Mouse (Mus musculus) limb, embryonic 11.5 days (tissue): ENCODE measurements around the gene Nxn. TPM values are rescaled to one million over a fixed set of nuclear protein-coding genes. Genes with fewer than 3 reads are reported as not detected.
A peak's percentile ranks its signal among the peaks of the same experiment; 100 is the strongest.

Experiments used
- ATAC-seq: fragments of 200-750 bp; cut with Nextera tagmentation; 2 replicates; pipeline ENCODE4 v1.8.0; 2017; ENCODE audit warnings: low read depth; ENCODE audit not compliant: insufficient number of reproducible peaks, low FRiP score, low TSS enrichment
- DNase-seq: peaks from one replicate; pipeline ENCODE4 v3.0.0-alpha.2; 2015; ENCODE audit warnings: low spot score
- H3K27ac ChIP-seq: fragments of 300-500 bp; sonication (generic); replicated peaks from 2 replicates; pipeline ENCODE4 v1.5.1; 2014; ENCODE audit warnings: low read depth, mild to moderate bottlenecking, low read length
- H3K27me3 ChIP-seq: fragments of 300-500 bp; sonication (generic); 2 replicates; pipeline ENCODE4 v1.6.1; 2014; ENCODE audit warnings: mild to moderate bottlenecking, low read length, mixed read lengths; ENCODE audit not compliant: control insufficient read depth, insufficient read depth
- H3K36me3 ChIP-seq: fragments of 300-500 bp; sonication (generic); 2 replicates; pipeline ENCODE4 v1.6.1; 2014; ENCODE audit warnings: mild to moderate bottlenecking, low read length, moderate library complexity, mixed read lengths; ENCODE audit not compliant: control insufficient read depth, insufficient read depth
- H3K4me1 ChIP-seq: fragments of 300-500 bp; sonication (generic); 2 replicates; pipeline ENCODE4 v1.6.1; 2014; ENCODE audit warnings: low read length, mixed read lengths; ENCODE audit not compliant: control insufficient read depth, insufficient read depth
- H3K4me2 ChIP-seq: fragments of 300-500 bp; sonication (generic); 2 replicates; pipeline ENCODE4 v1.6.1; 2014; ENCODE audit warnings: low read depth, mild to moderate bottlenecking, moderate library complexity; ENCODE audit not compliant: severe bottlenecking
- H3K4me3 ChIP-seq: fragments of 300-500 bp; sonication (generic); 2 replicates; pipeline ENCODE4 v1.5.1; 2014; ENCODE audit warnings: low read depth, low read length
- H3K9ac ChIP-seq: fragments of 300-500 bp; sonication (generic); 2 replicates; pipeline ENCODE4 v1.6.1; 2014; ENCODE audit warnings: mild to moderate bottlenecking, low read length
- H3K9me3 ChIP-seq: fragments of 300-500 bp; sonication (generic); 2 replicates; pipeline ENCODE4 v1.6.1; 2016; ENCODE audit warnings: low read length; ENCODE audit not compliant: control insufficient read depth
- WGBS: fragments of 180-500 bp; shearing (Covaris S2); extraction: QIAGEN DNeasy Blood & Tissue Kit; methylation state at CpG from one replicate; pipeline ENCODE4 v1.1.7; 2014; 5-methylcytosine and 5-hydroxymethylcytosine counted together
- polyA plus RNA-seq: library from polyadenylated mRNA; unstranded; fragments of >200 nt; fragmentation: Nextera tagmentation; extraction: Ambion mirVana; gene quantifications from 2 replicates; pipeline ENCODE4 v1.2.1, GENCODE M21; 2014

Nxn gene
- polyA plus RNA-seq, 1 experiment from 2014 or later: 45.7 TPM

GRCm38 (mm10) chr11:76309868-76310267, 89.1 kb downstream of the Nxn start:
- H3K4me1 ChIP-seq: peaks cover 68% of the 10 kb centered on the region
- 0 out of 2 replicates have a peak, but pooled peaks have one; percentile 33 for ATAC-seq
- 9% methylated on average over 5 of the region's 5 CpGs for WGBS

GRCm38 (mm10) chr11:76309072-76309471, 89.9 kb downstream of the Nxn start:
- WGBS: 8% methylated on average over 6 of the region's 6 CpGs

More at GRCm38 (mm10) chr11:76309868-76310267, 89.1 kb downstream of the Nxn start:
- DNase-seq: peak; percentile 66
- H3K27ac ChIP-seq: peak overlapping the region; percentile 78
- H3K27me3 ChIP-seq: no peaks in the 10 kb centered on the region
- peak overlapping the region; percentile 13; the same call in 1 of the 2 replicates for H3K9ac ChIP-seq
- no peak overlapping the region for H3K4me3 ChIP-seq
- H3K36me3 ChIP-seq: no peaks in the 10 kb centered on the region
- peak overlapping the region; percentile 5; the same call in 1 of the 2 replicates for H3K4me2 ChIP-seq
- no peaks in the 10 kb centered on the region for H3K9me3 ChIP-seq

GRCm38 (mm10) chr11:76306769-76307168, 92.2 kb downstream of the Nxn start:
- Histone ChIP-seq H3K4me3 (no peak overlapping the region), H3K27ac (no peak overlapping the region), H3K27me3 (no peaks in the 10 kb centered on the region), H3K9ac (no peak overlapping the region), H3K9me3 (no peaks in the 10 kb centered on the region), H3K4me1 (peaks cover 60% of the 10 kb centered on the region), H3K4me2 (no peak overlapping the region), H3K36me3 (no peaks in the 10 kb centered on the region)
- DNase-seq: no peak
- 45% methylated on average over 4 of the region's 4 CpGs for WGBS
- no peak for ATAC-seq

More at GRCm38 (mm10) chr11:76309072-76309471, 89.9 kb downstream of the Nxn start:
- Histone ChIP-seq H3K27me3 (no peaks in the 10 kb centered on the region), H3K9me3 (no peaks in the 10 kb centered on the region), H3K4me3 (no peak overlapping the region), H3K36me3 (no peaks in the 10 kb centered on the region), H3K27ac (peak overlapping the region; percentile 78), H3K9ac (no peak overlapping the region), H3K4me1 (peaks cover 68% of the 10 kb centered on the region), H3K4me2 (no peak overlapping the region)
- no peak for ATAC-seq
- DNase-seq: no peak

GRCm38 (mm10) chr11:76305571-76305970, 93.4 kb downstream of the Nxn start:
- WGBS: 44% methylated on average over 4 of the region's 4 CpGs
- H3K27me3 ChIP-seq: no peaks in the 10 kb centered on the region
- no peaks in the 10 kb centered on the region for H3K36me3 ChIP-seq
- ATAC-seq (no peak), DNase-seq (no peak)
- peaks cover 49% of the 10 kb centered on the region for H3K4me1 ChIP-seq
- no peaks in the 10 kb centered on the region for H3K9me3 ChIP-seq
- H3K4me3 ChIP-seq: no peak overlapping the region
- H3K9ac ChIP-seq: no peak overlapping the region
- no peak overlapping the region for H3K4me2 ChIP-seq
- H3K27ac ChIP-seq: no peak overlapping the region

- DNase-seq (no peak), ATAC-seq (no peak)
- H3K9ac ChIP-seq: no peak overlapping the region
- peaks cover 38% of the 10 kb centered on the region for H3K4me1 ChIP-seq
- WGBS: 77% methylated on average over 11 of the region's 11 CpGs
- H3K4me3 ChIP-seq: no peak overlapping the region
- no peaks in the 10 kb centered on the region for H3K27me3 ChIP-seq
- no peaks in the 10 kb centered on the region for H3K36me3 ChIP-seq
- no peak overlapping the region for H3K27ac ChIP-seq
- H3K4me2 ChIP-seq: no peak overlapping the region
- H3K9me3 ChIP-seq: no peaks in the 10 kb centered on the region
Measured at GRCm38 (mm10) chr11:76303368-76303767, 95.6 kb downstream of the Nxn start.

- no peaks in the 10 kb centered on the region for H3K9me3 ChIP-seq
- no peaks in the 10 kb centered on the region for H3K36me3 ChIP-seq
- peaks cover 28% of the 10 kb centered on the region for H3K4me1 ChIP-seq
- H3K4me2 ChIP-seq: no peak overlapping the region
- WGBS: 85% methylated on average over 5 of the region's 5 CpGs
- no peak overlapping the region for H3K4me3 ChIP-seq
- H3K27me3 ChIP-seq: no peaks in the 10 kb centered on the region
- no peak overlapping the region for H3K27ac ChIP-seq
- H3K9ac ChIP-seq: no peak overlapping the region
- ATAC-seq: no peak
- DNase-seq: no peak
Measured at GRCm38 (mm10) chr11:76300862-76301261, 98.1 kb downstream of the Nxn start.

GRCm38 (mm10) chr11:76298457-76299000, 100.4 kb downstream of the Nxn start:
- no peaks in the 10 kb centered on the region for H3K27me3 ChIP-seq
- ATAC-seq: no peak
- no peak overlapping the region for H3K4me2 ChIP-seq
- no peaks in the 10 kb centered on the region; the same call in 1 of the 2 replicates for H3K9me3 ChIP-seq
- H3K36me3 ChIP-seq: no peaks in the 10 kb centered on the region
- peaks cover 44% of the 10 kb centered on the region for H3K4me1 ChIP-seq
- no peak overlapping the region for H3K9ac ChIP-seq
- DNase-seq: no peak
- H3K27ac ChIP-seq: 0 out of 2 replicates have a peak overlapping the region, but pooled peaks have one; percentile 18
- H3K4me3 ChIP-seq: no peak overlapping the region
- 57% methylated on average over 9 of the region's 9 CpGs for WGBS

GRCm38 (mm10) chr11:76297252-76297651, 101.7 kb downstream of the Nxn start:
- ATAC-seq (no peak), DNase-seq (no peak)
- no peaks in the 10 kb centered on the region; the same call in 1 of the 2 replicates for H3K9me3 ChIP-seq
- H3K27me3 ChIP-seq: no peaks in the 10 kb centered on the region
- no peak overlapping the region for H3K27ac ChIP-seq
- no peak overlapping the region for H3K4me2 ChIP-seq
- H3K4me3 ChIP-seq: no peak overlapping the region
- H3K4me1 ChIP-seq: peaks cover 52% of the 10 kb centered on the region
- H3K9ac ChIP-seq: no peak overlapping the region
- WGBS: 68% methylated on average over 9 of the region's 9 CpGs
- no peaks in the 10 kb centered on the region for H3K36me3 ChIP-seq

GRCm38 (mm10) chr11:76294836-76295235, 104.1 kb downstream of the Nxn start:
- Histone ChIP-seq H3K36me3 (no peaks in the 10 kb centered on the region), H3K27me3 (no peaks in the 10 kb centered on the region), H3K4me1 (peaks cover 50% of the 10 kb centered on the region), H3K4me3 (no peak overlapping the region), H3K4me2 (no peak overlapping the region), H3K9me3 (no peaks in the 10 kb centered on the region; the same call in 1 of the 2 replicates), H3K9ac (no peak overlapping the region), H3K27ac (peak overlapping the region; percentile 53; the same call in 1 of the 2 replicates)
- no peak for ATAC-seq
- 26% methylated on average over 9 of the region's 9 CpGs for WGBS
- peak; percentile 59 for DNase-seq
